Mouse (Mus musculus) 3T3-L1 (cell line): ENCODE results near the gene Nudt9.

ENCODE experiments used
- DNase-seq: peaks from one replicate; pipeline ENCODE4 v3.0.0-alpha.2; 2015; ENCODE audit warnings: low read depth, low spot score

The Nudt9 gene

DNA sequence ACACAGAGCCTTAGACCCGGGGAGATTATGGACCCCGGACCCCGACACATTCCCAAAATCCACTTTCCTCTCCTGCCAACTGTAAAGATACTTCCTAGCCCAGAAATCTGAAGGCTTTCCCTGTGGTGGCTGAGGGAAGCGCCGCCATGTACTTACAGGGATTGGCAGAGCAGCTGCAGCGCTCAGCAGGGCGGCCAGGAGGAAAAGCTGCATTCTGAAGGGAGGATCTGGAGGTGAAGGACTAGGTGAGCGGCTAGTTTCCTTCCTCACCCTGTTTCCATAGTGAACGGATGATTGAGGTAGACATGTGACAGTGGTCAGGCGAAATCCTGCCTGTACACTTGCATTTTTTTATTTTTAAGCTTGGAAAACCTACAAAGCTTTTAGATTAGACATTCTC lies 30.3 kb downstream of the Nudt9 start:
- no peak for DNase-seq

DNA sequence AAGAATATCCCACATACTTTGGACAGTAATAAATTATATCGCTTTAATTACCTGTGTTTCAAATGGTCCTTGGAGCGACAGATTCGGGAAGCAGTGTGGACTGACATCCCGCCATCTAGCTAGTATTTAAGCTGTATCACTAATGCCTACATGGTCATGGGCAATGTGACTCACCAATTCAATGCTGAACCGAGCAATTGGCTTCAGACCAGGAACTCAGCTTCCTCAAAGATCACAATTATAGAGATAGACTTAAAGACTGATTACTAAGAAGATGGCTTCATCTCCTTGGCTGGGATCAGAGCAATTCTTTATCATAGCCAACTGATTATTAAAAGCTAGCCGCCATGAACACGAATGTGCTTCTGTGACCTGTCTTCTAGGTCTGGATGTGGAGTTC lies 31.4 kb downstream of the Nudt9 start, which contains the start of gene Gm17660:
Gm17660 (minus strand) TSS at position 101 of the 400 bp plus-strand sequence.
- DNase-seq = no peak

- DNase-seq = peak; percentile 92
Measured at GRCm38 (mm10) chr5:104080736-104081135, 34.6 kb downstream of the Nudt9 start.

DNA sequence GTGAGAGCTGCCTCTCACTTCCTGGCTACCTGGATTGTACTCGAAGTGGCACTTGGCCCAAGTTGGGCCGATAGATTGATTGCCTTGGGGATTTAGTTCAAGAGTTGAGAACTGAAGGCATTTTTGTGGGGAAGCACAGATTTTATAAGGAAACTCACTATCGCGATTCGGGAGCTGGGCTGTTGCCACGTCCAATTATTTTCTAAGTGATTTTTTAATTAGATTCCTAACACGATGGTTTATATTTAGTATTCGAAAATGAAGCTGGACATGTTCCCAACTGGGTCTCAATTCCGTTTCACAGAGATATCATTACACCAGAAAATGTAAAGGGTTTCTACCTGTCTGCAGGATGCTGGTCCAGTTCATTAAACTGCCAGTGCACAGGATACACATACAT lies 39.3 kb downstream of the Nudt9 start:
- no peak for DNase-seq

DNA sequence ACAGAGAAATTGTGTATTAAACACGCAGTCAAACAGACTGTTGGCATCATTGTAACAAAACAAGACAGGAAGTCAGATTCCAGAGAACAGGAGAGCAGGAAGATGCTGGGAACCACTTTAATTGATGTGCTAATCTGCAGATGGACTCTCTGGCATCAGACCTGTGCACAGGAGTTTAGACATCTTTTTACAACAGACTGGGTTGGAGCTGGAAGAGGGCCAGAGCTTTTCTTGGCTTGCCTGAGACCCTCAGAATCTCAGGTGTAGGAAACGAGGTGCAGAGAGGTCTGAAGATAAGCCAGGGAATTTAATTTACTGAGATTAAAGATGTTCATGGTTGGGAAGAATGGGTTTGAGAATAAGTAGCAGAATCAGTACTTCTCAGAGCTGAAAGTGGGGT lies 43.6 kb downstream of the Nudt9 start:
- DNase-seq = no peak

GRCm38 (mm10) chr5:104095416-104096077 lies 49.4 kb downstream of the Nudt9 start:
- DNase-seq = no peak

- no peak for DNase-seq
Measured at GRCm38 (mm10) chr5:104096078-104096938, 50.2 kb downstream of the Nudt9 start.

DNA sequence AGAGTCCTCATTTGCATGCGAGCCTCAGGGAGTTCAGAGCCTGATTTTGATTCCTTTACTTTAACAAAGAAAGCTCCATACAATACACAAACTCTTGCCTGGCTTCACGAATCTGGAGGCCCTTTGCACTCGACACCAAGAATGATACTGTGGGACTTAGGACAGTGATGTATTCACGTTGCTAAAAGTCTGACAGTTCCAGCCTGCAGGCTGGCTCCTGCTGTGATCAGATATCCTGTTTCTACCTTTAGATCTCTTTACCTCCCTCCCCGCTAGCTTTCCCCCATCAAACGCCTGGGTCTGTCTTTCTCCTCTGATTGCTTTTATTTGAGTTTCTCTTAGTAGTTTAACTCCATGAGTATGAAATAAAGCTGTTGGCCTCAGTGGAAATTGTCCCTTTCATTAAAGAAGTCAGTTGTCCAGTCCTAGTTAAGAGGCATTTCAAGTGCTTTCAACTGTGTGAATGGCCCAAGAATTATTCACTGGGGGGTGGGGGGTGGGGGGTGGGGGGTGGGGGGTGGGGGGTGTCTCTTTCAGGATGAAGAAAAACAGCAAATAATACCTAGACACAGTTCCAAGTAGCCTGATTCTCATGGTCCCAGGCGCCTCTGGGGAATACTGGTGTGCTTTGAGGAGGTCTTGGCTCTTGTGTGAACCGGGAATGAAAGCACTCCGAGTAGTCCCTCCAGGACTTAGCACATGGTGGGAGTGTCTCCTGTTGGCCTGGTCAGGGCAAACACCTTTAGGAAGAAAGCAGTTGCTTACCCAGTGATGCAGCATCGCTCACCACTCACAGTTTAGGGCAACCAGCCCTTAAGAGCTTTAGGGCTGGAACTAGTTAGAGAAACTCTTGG lies 55.8 kb downstream of the Nudt9 start:
- no peak for DNase-seq

GRCm38 (mm10) chr5:104103171-104103570 lies 57.1 kb downstream of the Nudt9 start:
- no peak for DNase-seq

DNA sequence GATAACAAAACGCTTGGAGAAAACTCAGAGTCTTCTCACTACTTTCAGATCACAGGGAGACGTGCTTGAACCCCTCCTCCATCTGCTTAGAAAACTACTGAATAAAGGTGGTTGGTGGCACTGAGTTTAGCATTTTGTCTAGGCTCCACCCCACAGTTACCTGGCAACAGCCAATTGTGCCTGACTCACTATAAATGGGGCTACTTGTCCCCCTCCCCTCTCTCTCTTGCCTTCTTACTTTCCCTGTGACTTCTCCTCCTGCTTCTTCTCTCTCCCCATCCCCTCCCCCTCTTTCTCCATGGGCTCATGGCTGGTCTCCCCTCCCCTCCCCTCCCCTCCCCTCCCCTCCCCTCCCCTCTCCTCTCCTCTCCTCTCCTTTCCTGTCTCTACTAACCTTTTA lies 58.0 kb downstream of the Nudt9 start:
- DNase-seq = no peak

DNA sequence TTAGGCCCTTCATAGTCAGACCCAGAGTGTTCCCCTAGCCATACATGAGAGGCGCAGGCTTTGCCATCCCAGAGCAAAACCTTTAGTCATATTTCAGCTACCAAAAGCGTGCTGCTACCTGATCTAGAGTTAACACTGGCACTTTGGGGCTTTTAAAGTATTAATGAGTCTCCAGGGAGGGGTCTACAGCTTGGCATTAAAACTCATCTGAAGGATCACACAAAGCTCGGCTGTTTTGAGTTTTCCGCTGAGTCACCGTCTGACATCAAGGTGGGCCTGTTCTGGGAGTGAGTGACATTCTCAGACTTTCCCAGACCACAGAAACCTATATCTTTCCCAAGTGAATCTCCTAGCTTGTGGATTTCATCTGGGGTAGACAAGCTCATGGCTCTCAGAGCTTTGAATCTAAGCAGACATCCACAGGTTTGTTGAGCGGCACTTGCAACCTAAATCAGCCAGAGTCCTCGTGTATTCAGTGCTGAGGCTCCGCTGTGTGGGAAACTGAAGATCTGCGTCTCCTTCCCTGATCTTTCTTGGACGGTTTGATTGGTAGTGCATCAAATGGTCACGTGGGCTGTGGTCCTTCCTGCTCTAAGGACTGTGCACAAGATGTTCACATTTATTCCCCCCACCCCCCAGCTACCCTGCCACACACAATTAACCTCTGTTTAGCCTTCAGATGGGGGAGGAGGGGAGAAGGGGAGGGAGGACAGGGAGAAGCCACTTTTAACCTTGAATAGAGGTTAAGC lies 62.2 kb downstream of the Nudt9 start:
- peak; percentile 23 for DNase-seq

- DNase-seq = no peak
Measured at GRCm38 (mm10) chr5:104108879-104109369, 62.8 kb downstream of the Nudt9 start.

DNA sequence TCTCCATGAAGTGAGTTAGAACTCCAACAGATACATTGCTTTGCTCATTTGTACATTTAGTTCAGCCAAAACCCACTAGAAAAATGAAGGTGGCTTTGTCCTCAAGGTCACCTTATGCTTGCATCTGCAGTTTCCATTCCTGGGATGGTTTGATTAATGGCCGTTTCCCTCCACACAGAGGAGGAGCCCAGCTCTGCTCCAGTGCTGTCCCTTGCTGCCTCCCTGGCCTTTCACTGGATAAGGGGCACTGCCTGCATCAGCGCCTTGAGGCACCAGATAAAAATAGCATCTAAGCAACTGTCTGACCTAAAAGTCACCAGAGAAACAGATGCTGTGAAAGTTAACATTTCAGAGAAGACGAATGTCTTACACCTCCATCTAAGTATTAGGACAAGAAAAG lies 63.4 kb downstream of the Nudt9 start:
- peak; percentile 45 for DNase-seq

DNA sequence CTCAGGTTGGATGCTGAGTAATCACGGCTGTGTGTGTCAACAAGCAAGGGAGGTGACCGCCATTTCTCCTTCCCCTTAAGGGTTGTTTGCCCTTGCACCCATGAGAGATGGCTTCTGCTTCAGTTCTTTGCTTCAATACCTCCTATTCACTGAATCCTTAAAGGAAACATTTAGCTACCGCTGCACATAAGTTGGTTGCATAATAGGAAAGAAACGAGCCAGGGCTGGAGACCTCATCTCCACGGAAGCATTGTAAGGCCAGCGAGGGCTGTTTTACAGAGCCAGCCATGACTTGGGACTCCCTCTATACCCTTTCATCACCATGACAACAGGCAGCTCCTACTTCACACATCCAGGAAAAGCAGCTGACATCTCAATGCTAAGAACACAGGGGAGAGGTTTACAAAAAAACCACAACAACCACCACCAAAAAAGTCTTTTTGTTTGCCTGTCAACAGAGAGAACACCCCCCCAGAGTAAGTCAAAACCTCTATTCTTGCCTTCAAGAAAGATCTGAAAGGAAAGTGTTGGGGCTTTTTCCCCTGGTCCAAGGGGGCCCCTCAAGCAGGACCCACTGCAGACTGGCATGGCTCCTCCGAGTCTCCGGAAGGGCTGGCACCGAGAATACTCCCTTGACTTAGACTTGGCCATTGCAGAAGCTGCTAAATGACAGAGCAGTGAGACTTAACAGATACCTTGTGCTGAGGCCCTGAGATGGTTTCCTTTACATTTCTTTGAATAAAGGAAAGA lies 64.2 kb downstream of the Nudt9 start:
- no peak for DNase-seq

DNA sequence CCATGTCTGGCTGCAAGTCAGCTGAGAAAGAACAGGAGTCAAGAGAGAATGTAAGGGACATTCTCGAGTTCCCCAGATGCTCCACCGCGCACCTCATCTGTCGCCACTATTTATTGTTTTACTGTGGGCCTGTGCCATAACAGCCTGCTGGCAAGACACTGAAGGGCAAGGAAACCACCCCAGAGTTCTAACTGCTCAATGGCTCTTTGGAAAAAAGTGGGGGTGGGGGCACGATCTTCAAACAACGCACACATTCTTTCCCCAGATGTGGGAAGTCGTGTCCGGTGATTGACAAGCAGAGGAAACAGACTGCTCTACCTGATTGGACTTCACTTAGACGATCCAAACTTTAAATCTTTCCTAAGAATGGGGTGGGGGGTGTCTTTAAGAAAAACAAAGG lies 65.9 kb downstream of the Nudt9 start:
- no peak for DNase-seq

- DNase-seq = no peak
Measured at GRCm38 (mm10) chr5:104112511-104112910, 66.4 kb downstream of the Nudt9 start.

DNA sequence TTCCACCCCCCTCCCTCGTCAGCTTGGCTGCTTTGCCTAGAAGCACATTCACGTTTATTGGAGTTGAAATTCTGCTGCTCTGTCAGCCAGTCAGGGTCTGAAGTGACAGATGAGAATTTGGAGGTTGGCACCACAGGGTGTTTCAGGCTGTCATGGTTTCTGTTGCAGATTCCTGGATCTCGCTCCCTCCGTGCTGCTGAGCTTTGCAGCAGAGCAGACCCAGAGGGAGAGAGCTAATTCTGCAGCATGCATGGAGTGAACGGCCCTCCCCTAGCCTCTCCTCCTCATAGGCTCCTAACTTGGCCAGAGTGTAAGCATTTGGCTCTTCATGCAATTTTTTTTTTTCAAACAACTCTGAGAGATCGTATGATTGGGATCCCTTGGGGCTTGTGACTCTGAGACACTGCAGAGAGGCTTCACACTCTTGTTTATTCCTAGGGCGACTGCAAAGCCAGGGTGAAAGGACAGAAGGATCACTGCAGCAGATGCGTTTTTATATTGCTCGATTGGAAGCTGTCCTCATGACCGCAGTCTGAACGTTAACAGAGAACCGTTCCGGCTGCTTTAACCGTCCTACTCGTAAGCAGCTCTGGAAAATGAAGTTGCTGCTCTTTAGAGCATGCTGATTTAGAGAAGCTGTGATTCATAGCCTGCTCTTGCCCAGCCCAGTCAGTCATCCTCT lies 67.5 kb downstream of the Nudt9 start, which contains the start of gene Sparcl1:
Sparcl1 (minus strand) TSS at position 243 of the 682 bp plus-strand sequence.
- peak; percentile 66 for DNase-seq
